In genomic region chr16:27682926-27683325, GRCm38 (mm10) we compare ENCODE assay signal across 22 mouse cellular contexts.
DNase-seq lines count a peak whose midpoint lies in the region; ATAC-seq lines count a peak whose summit lies in the region.
"Had no signal": no experiment of that assay in that cellular context is flagged by ENCODE, and none has a peak within 500 bp of the region (broad histone marks: within the 10 kb centered on the region; RNA-seq: fewer than 3 reads in every experiment).

No protein-coding gene starts in this region.

- peaks cover 2% of the 10 kb centered on the region; the same call in 1 of the 2 replicates for H3K4me1 ChIP-seq in midbrain, embryonic 16.5 days (ENCODE audit: control insufficient read depth, insufficient read depth, low read length)
- H3K4me1 ChIP-seq: embryonic facial prominence, embryonic 13.5 days; forebrain, embryonic 15.5 days; heart, embryonic 12.5 days; midbrain, embryonic 10.5 days; neural tube, embryonic 12.5 days had no signal

- no peak overlapping the region for H3K4me3 ChIP-seq in midbrain, embryonic 16.5 days (ENCODE audit: low read depth, low read length)
- H3K4me3 ChIP-seq: embryonic facial prominence, embryonic 13.5 days; forebrain, embryonic 15.5 days; heart, embryonic 12.5 days; midbrain, embryonic 10.5 days; neural tube, embryonic 12.5 days had no signal

- intact Hi-C loops in left cerebral cortex, postnatal 36 days (cut with DNase I) = no loop called here
- intact Hi-C loops in heart, postnatal 36 days (cut with DNase I) = no loop called here

- peak; percentile 66 for DNase-seq in right cerebral cortex, adult 18-20 months
- no peak for DNase-seq in right cerebral cortex, postnatal 14 days
- DNase-seq in frontal cortex, postnatal 36 days (ENCODE audit: low spot score in 2 of 2) = peak; percentile 50 to 74
- peak; percentile 38 to 40 for DNase-seq in left cerebral cortex, postnatal 36 days (ENCODE audit: low spot score in 2 of 2)
- DNase-seq in cerebellum, adult 18-20 months = no peak
- no peak for DNase-seq in heart, postnatal 36 days
- DNase-seq: adrenal gland, postnatal 36 days; B cell, adult 2 months; cerebellum, adult 9-10 months; gastrocnemius, postnatal 10 days; heart, postnatal 14 days; kidney, postnatal 36 days; thymus, adult 18-20 months had no signal

- WGBS in midbrain, embryonic 16.5 days = 81% methylated on average over 3 of the region's 3 CpGs

- H3K36me3 ChIP-seq in midbrain, embryonic 16.5 days (ENCODE audit: control insufficient read depth, insufficient read depth, low read length) = no peaks in the 10 kb centered on the region
- H3K36me3 ChIP-seq: embryonic facial prominence, embryonic 13.5 days; forebrain, embryonic 15.5 days; heart, embryonic 12.5 days; midbrain, embryonic 10.5 days; neural tube, embryonic 12.5 days had no signal

- ATAC-seq in midbrain, embryonic 16.5 days = no peak
- ATAC-seq: forebrain, embryonic 15.5 days had no signal

- H3K9ac ChIP-seq in midbrain, embryonic 16.5 days (ENCODE audit: low read depth, low read length) = no peak overlapping the region
- H3K9ac ChIP-seq: embryonic facial prominence, embryonic 13.5 days; forebrain, embryonic 15.5 days; heart, embryonic 12.5 days; hindbrain, embryonic 14.5 days; liver, embryonic 14.5 days; neural tube, embryonic 12.5 days had no signal

- no peaks in the 10 kb centered on the region for H3K9me3 ChIP-seq in midbrain, embryonic 16.5 days (replicated peaks; ENCODE audit: control insufficient read depth, low read length, poor library complexity, severe bottlenecking)
- H3K9me3 ChIP-seq: embryonic facial prominence, embryonic 13.5 days; forebrain, embryonic 15.5 days; heart, embryonic 12.5 days; midbrain, embryonic 10.5 days; neural tube, embryonic 12.5 days had no signal

- H3K27ac ChIP-seq in midbrain, embryonic 16.5 days (ENCODE audit: low read length) = no peak overlapping the region
- H3K27ac ChIP-seq: embryonic facial prominence, embryonic 13.5 days; forebrain, embryonic 15.5 days; hindbrain, embryonic 14.5 days; liver, embryonic 14.5 days; macrophage; midbrain, embryonic 10.5 days; neural tube, embryonic 12.5 days had no signal

- H3K27me3 ChIP-seq in midbrain, embryonic 16.5 days (ENCODE audit: control insufficient read depth, insufficient read depth, low read depth, low read length) = no peaks in the 10 kb centered on the region
- H3K27me3 ChIP-seq: embryonic facial prominence, embryonic 13.5 days; forebrain, embryonic 15.5 days; heart, embryonic 12.5 days; neural tube, embryonic 12.5 days had no signal

- H3K4me2 ChIP-seq in midbrain, embryonic 16.5 days (ENCODE audit: low read length) = no peak overlapping the region
- H3K4me2 ChIP-seq: embryonic facial prominence, embryonic 13.5 days; forebrain, embryonic 15.5 days; heart, embryonic 12.5 days; hindbrain, embryonic 14.5 days; neural tube, embryonic 12.5 days had no signal

Comparison
In these comparisons a context has a peak if more than half of its experiments do, and no peak if none do; other contexts are left out.
1. DNase-seq: peak in right cerebral cortex, adult 18-20 months (single experiment), frontal cortex, postnatal 36 days (2 of 2) and left cerebral cortex, postnatal 36 days (2 of 2); none in right cerebral cortex, postnatal 14 days (single experiment), cerebellum, adult 18-20 months (0 of 2) and heart, postnatal 36 days (0 of 2).